Mouse (Mus musculus) 3134 (cell line): Measurements from ENCODE around the gene Tmc3.

Experiments used
- DNase-seq: peaks from one replicate; pipeline ENCODE4 v3.0.0-alpha.2; 2011; ENCODE audit warnings: low spot score; ENCODE audit not compliant: insufficient read length; ENCODE audit errors: extremely low read depth

Gene Tmc3

DNA sequence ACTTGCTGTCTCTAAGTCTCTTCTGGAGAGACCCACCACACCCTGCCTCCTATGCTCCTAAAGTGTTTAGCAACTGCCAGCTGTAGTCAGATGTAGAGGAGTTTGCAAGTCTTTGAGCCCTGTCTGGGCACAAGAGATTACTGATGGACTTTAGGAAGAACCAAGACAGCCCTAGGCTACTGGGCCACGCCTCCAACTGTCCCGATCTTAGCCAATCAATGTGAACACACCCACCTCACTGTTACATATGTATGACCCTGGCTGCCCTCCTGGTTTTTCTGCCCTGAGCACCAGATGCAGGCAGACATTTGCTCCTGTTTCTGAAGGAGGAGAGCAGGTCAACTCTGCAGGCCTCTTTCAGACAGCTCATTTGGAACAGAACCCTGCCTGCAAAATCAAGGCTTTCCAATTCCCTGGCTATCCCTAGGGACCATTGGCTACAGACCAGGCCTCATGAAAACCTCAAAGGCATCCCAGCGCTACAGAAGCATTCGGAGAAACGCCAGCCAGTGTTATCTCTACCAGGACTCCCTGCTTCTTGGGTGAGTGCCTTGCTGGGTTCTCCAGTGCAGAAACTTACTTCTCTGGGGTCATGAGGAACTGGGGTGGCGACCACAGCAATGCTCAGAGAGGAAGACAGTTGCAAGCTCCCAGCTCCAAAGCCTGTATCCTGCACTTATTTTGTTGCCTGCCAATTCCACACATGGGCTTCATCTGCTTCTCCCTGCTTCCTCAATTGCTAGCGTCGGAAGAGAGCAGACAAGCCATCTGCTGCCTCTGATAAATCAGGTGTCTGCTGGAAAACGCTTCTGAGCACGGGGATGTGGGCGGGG is at the start of gene Tmc3:
Tmc3 (plus strand) TSS at position 289 of the 833 bp plus-strand sequence.
- DNase-seq, result no peak

DNA sequence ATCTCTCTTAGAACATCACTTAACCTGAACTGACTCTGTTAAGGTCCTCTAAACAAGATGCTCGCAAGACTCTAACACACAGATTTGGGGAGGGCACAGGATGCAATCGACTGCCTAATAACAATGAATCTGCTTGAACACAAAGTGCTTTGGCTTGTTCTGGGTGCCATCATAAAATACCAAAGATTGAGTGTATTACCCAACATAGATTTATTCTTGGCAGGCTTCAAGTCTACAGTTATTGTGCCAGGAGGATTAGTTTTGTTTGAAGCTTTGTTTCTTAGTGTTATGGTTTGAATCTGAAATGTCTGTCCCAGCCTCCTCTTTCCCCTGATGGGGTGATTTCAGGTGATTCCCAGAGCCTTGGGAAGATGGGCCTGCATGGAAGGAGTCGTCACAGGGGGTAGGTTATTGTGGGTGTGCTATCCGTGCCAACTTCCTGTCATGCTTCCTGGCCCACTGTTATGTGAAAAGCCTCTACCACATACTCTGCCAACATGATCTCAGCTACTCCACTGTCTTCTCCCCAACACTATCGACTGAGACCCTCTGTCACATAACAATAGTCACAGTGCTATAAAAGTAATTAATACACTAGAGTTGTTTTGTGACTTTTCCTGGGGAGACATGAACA is 43.1 kb upstream of the Tmc3 start:
- no peak for DNase-seq

- DNase-seq, result no peak
These were observed 35.9 kb upstream of the Tmc3 start for GRCm38 (mm10) chr7:83548686-83549352.

- no peak for DNase-seq
These were observed 35.4 kb upstream of the Tmc3 start for GRCm38 (mm10) chr7:83549353-83549774.

DNA sequence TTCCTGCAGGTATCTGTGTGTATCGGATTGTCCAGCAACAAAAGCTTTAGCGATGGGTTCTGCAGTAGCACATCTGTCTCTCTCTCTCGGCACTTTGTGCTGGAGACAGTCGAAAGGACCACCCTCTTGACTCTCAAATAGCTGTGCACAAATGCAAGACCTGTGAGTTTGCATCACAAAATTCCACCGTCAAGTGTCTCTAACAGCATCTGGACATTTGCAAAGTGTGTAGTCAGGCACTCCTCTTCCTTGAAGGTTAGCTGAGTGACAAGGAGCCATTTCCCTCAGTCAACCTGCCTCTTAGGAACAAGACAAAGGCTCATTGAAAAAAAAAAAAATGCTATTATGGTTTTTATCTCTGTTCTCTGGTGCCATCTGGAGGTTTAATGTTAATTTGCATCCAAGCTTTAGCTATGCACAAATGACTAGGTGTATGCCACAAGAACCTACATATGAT is 34.7 kb upstream of the Tmc3 start:
- no peak for DNase-seq

- DNase-seq, result no peak
These were observed 30.2 kb upstream of the Tmc3 start for GRCm38 (mm10) chr7:83554477-83554876.

DNA sequence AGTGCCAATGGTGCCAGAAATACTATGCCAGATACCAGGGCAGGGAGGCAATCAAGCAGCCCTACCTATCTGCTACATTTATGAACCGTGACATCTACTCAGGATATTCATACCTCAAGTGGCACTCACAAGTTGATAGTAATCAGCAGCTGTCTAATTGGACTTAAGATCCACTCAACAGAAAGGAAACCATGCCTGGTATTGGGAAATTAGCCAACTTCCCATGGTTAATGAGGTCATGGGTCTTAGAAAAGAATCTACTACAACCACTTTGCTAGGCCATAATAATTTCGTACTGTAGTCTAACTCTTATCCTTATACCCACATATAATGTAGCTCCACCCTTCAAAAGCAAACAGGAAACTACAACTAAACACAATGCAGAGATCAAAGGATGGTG is 28.2 kb upstream of the Tmc3 start:
- no peak for DNase-seq

DNA sequence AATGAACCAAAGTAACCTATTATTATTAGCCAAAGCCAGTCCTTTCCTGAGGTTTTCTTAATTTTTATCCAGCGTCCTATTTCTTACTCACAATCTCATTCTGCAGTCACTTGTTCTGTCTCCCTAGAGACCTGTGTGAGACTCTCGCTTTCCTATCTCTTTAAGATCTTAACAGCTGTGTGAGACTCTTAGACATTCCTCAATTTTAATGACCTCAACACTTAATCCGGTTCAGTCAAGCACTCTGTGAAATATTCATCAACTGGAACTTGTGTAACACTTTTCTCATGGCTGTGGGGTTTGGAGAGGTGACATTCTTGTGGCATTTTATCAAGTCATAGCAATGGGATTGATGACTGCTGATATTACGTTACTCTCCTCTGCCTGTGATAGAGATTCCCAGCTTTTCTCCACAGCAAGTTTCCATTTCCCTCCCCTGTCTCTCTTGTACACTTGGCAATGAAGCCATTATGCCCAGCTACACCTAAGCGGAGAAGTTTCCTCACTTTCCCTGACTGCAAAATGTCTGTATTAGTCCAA is 25.9 kb upstream of the Tmc3 start:
- no peak for DNase-seq

DNA sequence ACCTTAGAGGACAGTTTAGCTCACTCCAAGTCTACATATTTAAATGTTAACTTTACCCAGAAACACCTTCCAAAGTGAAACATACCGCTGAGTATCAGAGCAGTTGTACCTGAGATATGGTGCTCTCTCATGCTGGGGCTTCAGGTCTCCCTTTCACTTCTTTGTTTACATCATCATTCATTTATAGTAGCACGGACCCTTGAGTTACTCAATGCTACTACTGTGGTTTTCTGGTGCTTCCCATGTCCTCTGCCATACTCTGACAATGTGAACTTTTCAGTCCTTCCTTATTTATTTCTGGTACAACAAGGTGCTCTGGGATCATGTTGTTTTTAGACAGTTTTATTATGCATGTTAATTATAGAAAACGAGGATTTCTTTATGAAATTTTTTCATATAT is 25.2 kb upstream of the Tmc3 start:
- no peak for DNase-seq

GRCm38 (mm10) chr7:83561849-83562248 is 22.9 kb upstream of the Tmc3 start:
- DNase-seq, result no peak

- DNase-seq, result no peak
These were observed 20.0 kb upstream of the Tmc3 start for GRCm38 (mm10) chr7:83564635-83565291.

DNA sequence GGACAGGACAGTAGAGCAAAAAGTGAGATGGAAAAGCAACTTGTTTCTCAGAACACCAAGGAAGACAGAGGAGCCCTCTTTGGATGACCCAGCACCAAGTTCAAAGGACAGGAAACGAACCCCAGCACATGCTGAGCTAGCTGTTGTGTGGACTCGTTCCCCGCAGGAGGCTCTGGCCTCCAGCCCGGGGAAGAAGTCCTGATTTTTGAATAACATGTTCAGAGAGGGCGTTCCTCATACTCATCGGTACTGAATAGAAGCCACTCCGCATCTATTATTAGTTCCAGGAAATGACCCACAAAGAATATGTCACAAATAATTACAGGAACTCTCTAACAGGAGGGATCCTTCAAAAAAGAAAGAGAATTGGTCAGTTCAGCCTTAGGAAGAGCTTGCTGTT is 18.8 kb upstream of the Tmc3 start:
- no peak for DNase-seq

- DNase-seq, result no peak
These were observed 16.8 kb upstream of the Tmc3 start for GRCm38 (mm10) chr7:83567841-83568500.

DNA sequence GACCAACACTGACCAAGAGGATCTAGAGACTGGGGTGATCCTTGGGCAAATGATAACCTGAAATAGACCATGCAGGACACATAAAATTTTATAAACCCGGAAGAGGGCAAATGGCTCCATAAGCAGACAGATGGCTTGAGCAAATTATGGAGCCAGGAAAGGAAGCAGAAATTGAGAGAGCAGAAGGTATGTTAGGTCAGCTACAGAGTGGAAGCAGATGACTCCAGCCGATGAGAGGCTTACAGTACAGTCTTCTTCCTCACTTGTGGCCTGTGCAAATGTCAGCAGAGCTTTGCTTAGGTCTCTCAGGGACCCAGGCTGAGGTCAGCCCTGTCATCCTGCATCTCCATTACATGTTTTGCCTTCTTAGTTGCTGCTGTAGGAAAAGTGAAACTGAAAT is 15.9 kb upstream of the Tmc3 start:
- no peak for DNase-seq

- no peak for DNase-seq
These were observed 15.3 kb upstream of the Tmc3 start for GRCm38 (mm10) chr7:83569436-83569835.

- no peak for DNase-seq
These were observed 13.7 kb upstream of the Tmc3 start for GRCm38 (mm10) chr7:83571077-83571476.

DNA sequence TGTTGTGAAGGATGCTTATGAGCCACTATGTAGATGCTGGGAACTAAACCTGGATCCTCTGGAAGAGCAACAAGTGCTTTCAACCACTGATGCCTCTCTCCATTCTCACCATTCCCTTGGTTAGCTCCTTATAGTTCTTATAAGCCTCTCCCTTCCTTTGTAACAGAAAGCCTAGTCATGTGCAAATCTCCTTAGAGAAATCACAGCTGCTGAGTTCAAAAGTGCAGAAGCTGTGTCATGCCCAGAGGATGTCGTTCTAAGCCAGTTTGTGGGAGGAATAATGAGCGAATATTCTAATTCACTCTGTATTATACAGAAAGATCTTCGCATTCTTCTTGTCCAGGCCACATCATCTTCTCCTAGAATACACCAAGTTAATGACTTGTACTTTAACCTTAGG is 12.8 kb upstream of the Tmc3 start:
- no peak for DNase-seq

DNA sequence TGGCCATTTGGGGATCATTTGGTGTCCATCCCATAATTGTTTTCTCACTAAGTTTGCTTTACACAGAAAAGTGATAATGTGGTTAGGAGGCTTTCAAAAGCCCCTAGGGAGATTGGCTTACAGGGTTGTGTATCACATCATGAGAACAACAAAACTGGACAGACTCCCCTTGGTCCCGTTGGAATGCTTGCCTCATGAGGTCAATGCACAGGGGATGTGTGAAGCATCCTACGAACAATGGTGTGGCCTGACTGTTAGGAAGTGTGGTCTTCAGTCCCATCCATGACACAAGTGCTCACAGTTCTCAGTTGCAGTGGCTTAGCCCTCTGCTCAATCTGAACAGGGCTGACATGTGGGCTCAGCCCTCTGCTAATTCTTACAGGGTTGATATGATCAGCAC is 12.3 kb upstream of the Tmc3 start:
- DNase-seq, result no peak

DNA sequence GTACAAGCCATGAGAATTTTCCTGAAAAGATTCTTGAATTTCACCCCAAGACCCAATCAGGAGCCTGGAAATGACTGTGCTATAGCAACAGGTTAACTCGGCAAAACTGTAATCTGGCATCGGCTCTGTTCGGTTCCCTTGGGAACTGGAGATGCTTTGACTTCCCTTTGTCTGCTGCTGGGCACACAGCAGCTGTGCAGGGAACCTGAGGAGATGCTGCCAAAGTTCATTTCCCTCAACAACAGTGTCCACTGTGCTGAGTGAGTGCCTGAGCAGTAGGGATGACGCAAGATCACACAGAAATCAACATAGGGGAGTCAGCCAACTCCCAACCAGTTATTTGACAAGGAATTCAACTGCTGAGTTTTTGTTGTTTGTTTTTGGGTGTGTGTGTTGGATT is 3.8 kb upstream of the Tmc3 start:
- no peak for DNase-seq

GRCm38 (mm10) chr7:83594056-83594455 is 9.3 kb downstream of the Tmc3 start:
- DNase-seq, result no peak
